Mouse (Mus musculus): ENCODE results near the gene Kel.

Gene Kel

GRCm38 (mm10) chr6:41704123-41704522 is at the start of gene Kel:
TSS of gene Kel (minus strand) at chr6:41704339.
- DNase-seq: no peak

- DNase-seq: no peak
Observed at GRCm38 (mm10) chr6:41744664-41745392, 40.7 kb upstream of the Kel start.

GRCm38 (mm10) chr6:41741101-41741500 is 37.0 kb upstream of the Kel start:
- no peak for DNase-seq

- DNase-seq: no peak
Observed at GRCm38 (mm10) chr6:41734719-41735470, 30.8 kb upstream of the Kel start.

GRCm38 (mm10) chr6:41727989-41728609 is 24.0 kb upstream of the Kel start:
- DNase-seq: peak; percentile 40 to 52

- DNase-seq: no peak
Observed at GRCm38 (mm10) chr6:41721430-41721829, 17.3 kb upstream of the Kel start.

- DNase-seq: no peak
Observed at GRCm38 (mm10) chr6:41710281-41710680, 6.1 kb upstream of the Kel start.

- no peak for DNase-seq
Observed at GRCm38 (mm10) chr6:41706275-41706674, 2.1 kb upstream of the Kel start.

GRCm38 (mm10) chr6:41702928-41703327 is 1.2 kb downstream of the Kel start:
- peak; percentile 59 to 60 for DNase-seq

GRCm38 (mm10) chr6:41701245-41701644 is 2.9 kb downstream of the Kel start:
- no peak for DNase-seq

GRCm38 (mm10) chr6:41694407-41694806 is 9.7 kb downstream of the Kel start:
- DNase-seq: no peak

GRCm38 (mm10) chr6:41692200-41692599 is 11.9 kb downstream of the Kel start:
- no peak for DNase-seq

- DNase-seq: no peak
Observed at GRCm38 (mm10) chr6:41685596-41685995, 18.5 kb downstream of the Kel start.

- no peak for DNase-seq
Observed at GRCm38 (mm10) chr6:41684911-41685310, 19.2 kb downstream of the Kel start.

- DNase-seq: no peak
Observed at GRCm38 (mm10) chr6:41684131-41684530, 20.0 kb downstream of the Kel start, which contains the start of gene Llcfc1. TSS of gene Llcfc1 (plus strand) at chr6:41684431.

GRCm38 (mm10) chr6:41681656-41682055 is 22.5 kb downstream of the Kel start:
- no peak for DNase-seq

- no peak for DNase-seq
Observed at GRCm38 (mm10) chr6:41680669-41681068, 23.5 kb downstream of the Kel start, which contains the start of gene Trpv5. TSS of gene Trpv5 (minus strand) at chr6:41680769.

- DNase-seq: no peak
Observed at GRCm38 (mm10) chr6:41676530-41676929, 27.6 kb downstream of the Kel start.

- no peak for DNase-seq
Observed at GRCm38 (mm10) chr6:41662320-41662719, 41.8 kb downstream of the Kel start.

GRCm38 (mm10) chr6:41658487-41658886 is 45.7 kb downstream of the Kel start:
- DNase-seq: no peak

GRCm38 (mm10) chr6:41654648-41655047 is 49.5 kb downstream of the Kel start:
- DNase-seq: no peak

- no peak for DNase-seq
Observed at GRCm38 (mm10) chr6:41653173-41653572, 51.0 kb downstream of the Kel start.

GRCm38 (mm10) chr6:41646672-41647071 is 57.5 kb downstream of the Kel start:
- no peak for DNase-seq

GRCm38 (mm10) chr6:41646220-41646619 is 57.9 kb downstream of the Kel start:
- no peak for DNase-seq

All from thymus, postnatal 36 days (tissue).